Mouse (Mus musculus) retina, adult 2 months (tissue): ENCODE measurements around the gene Gm281.

Source experiments
- DNase-seq: peaks from one replicate; pipeline ENCODE4 v3.0.0-alpha.2; 2012; ENCODE audit warnings: low read depth, low spot score

The Gm281 gene

GRCm38 (mm10) chr14:13812801-13813479, 101.3 kb downstream of the Gm281 start:
- DNase-seq = no peak

- no peak for DNase-seq
Observed at GRCm38 (mm10) chr14:13790446-13790845, 123.8 kb downstream of the Gm281 start.

GRCm38 (mm10) chr14:13790001-13790400, 124.3 kb downstream of the Gm281 start:
- no peak for DNase-seq

- DNase-seq = no peak
Observed at GRCm38 (mm10) chr14:13782970-13783369, 131.3 kb downstream of the Gm281 start.

GRCm38 (mm10) chr14:13778383-13778782, 135.9 kb downstream of the Gm281 start:
- DNase-seq = no peak

- DNase-seq = no peak
Observed at GRCm38 (mm10) chr14:13771163-13771562, 143.1 kb downstream of the Gm281 start.

GRCm38 (mm10) chr14:13770686-13771085, 143.6 kb downstream of the Gm281 start:
- no peak for DNase-seq
